Mouse (Mus musculus) liver, postnatal 0 days (tissue): ENCODE results near the gene Lekr1.

Experiments used
- CTCF ChIP-seq: sonication (generic); IDR thresholded peaks from 2 replicates; pipeline ENCODE4 v1.5.1; 2016; ENCODE audit warnings: antibody characterized with exemption, low read depth
- EP300 ChIP-seq: IDR thresholded peaks from 2 replicates; pipeline ENCODE4 v1.6.1; 2016; ENCODE audit warnings: antibody characterized with exemption, low read depth, mild to moderate bottlenecking

DNA sequence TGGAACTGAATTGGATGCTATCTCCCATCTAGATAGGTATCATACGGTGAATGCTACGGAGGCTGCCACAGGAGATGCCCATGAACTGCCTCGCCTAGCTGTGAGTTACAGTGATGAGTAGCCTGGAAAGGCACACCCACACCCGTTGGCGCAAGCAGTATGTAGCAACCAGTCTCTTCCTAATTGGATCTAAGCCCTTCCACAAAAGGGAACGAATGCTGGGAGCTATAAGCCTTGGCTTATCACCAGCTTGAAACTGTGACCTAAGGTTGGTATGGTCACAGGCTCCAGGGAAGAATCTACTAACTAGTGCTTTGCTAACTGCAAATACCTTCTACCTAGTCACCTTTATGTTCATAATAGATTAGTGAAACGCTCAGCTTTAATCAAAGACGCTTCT, 175.1 kb downstream of the Lekr1 start:
- TF ChIP-seq CTCF (no peak), EP300 (no peak)
